Mouse (Mus musculus) heart, adult 18-20 months (tissue): ENCODE results near the gene Oasl1. TPM values are rescaled to one million over a fixed set of nuclear protein-coding genes. Genes with fewer than 3 reads are reported as not detected.

Source experiments
- DNase-seq, 2 experiments: peaks; one replicate each; pipeline ENCODE4 v3.0.0; 2021 to 2022; ENCODE audit warnings: mixed read lengths in 1 of 2
- total RNA-seq, 2 experiments: library from RNA; stranded (reverse); gene quantifications; 2 replicates each; pipeline ENCODE4 v1.2.3; 2021

Gene Oasl1
- total RNA-seq, 2 experiments from 2014 or later: 0.39 to 0.82 TPM

DNA sequence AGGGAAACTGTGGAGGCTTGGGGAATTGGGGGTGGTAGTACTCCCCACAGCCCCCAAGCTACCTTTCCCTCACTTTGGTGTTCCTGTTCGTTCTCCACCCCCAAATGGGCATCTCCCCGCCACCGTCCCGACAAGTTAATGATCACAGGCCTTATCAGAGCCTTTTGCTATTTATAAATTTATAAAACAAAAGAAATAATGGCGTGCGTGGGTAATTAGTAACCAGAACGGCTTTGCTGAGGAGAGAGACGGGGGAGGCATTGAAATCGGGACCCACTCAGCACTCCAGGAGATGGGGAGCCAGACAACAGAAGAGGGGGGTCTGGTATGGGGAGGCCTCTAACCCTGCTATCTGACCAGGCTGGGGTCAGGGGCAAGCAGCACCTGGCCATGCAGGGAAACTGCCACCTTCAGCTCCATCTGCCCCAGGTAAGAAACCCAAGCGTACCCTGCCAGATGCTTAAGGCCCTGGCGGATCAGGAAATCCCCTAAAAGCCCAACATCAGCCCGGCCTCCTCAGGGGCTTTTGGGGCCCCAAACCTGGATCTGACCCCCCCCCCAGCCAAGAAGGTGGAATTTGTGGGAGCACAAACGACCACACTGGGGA is 46.7 kb downstream of the Oasl1 start:
- DNase-seq: no peak

DNA sequence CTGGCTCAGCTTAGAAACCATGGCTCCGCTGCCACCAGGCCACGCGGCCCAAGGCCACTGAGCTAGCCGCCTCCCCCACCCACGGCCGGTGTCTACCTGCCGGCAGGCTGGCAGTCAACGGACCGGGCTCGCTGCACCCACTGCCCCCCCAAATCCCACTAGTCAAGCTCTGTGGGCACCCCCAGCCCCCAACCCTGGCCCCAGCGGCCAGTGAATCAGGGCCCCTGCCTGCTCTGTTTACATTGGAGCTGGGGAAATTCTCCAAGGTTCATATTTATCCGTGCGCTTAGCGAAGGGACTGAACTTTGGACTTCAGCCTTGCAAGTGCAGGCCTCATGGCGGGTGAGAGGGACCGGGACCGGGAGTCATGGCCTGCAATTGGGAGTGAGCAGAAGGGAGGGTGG is 47.8 kb downstream of the Oasl1 start, which contains the start of gene Hnf1a:
Gene Hnf1a (minus strand): TSS at position 271 of the 404 bp plus-strand sequence.
- no peak for DNase-seq

DNA sequence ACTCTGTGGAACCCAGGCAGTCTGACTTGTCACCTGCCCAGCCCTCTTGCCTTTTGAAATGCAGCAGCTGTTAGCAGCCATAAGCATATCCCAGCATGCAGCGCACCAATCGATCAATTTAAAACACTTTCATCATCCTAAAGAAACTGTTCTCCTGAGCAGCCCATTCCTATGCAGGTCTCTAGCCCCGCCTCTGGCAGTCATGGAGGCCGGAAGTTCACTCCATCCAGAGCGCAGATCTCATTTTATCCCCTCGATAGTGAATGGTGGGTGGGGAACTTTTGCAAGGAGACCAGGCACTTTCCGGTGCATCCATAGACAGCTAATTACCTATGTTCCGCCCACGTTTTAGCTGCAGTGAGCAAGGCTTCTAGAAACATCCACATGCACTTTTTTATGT is 49.2 kb downstream of the Oasl1 start:
- no peak for DNase-seq

DNA sequence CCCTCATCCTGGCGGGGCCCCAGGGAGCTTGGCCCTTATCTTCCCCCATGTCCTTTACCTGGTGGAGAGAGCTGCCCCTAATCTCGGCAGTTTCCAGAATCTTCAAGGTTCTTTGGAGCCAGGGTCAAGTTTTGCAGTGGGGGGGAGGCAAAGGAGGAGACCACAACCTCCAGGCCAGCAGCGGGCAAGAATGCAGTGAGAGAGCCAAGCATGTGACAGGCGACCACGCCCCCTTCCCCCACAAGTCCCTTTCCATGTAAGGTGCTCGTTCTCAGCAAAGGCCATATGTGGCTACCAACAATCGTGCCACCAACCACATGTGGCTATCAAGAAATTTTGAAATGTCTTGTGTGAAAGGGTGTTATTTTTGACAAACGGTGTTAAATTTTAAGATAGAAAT is 50.1 kb downstream of the Oasl1 start:
- no peak for DNase-seq

DNA sequence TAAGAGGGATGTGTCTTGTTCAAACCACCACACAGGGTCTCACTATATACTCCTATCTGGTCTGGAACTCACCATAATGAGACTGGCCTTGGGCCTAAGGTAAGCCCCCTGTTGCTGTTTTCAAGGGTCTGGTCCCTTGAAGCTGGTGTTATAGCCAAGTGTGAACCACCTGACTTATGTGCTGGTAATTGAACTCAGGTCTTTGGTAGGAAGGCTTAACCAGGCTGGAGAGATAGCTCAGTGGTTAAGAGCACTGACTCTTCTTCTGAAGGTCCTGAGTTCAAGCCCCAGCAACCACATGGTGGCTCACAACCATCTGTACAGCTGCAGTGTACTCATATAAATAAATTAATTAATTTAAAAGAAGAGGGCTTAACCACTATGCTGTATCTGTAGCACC is 53.9 kb downstream of the Oasl1 start:
- no peak for DNase-seq

DNA sequence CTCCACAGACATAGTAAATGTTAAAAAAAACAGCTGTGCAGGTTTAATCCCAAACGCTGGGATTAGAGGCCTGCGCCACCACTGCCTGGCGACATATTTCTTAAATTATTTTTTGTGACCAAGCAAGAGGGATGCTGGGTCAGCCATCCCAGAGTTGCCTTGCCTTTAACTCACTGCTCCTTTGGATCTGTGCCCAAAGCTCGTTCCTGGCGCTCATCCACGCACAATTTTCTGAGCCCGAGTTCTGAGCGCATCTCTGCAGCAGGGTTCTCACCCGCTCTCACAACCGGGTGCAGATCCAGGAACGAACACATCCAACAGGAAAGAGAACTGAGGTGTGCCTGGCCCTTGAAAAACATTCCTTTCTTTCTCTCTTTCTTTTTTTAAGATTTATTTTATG is 55.4 kb downstream of the Oasl1 start:
- DNase-seq: peak in 1 of 2 experiments; percentile 12

DNA sequence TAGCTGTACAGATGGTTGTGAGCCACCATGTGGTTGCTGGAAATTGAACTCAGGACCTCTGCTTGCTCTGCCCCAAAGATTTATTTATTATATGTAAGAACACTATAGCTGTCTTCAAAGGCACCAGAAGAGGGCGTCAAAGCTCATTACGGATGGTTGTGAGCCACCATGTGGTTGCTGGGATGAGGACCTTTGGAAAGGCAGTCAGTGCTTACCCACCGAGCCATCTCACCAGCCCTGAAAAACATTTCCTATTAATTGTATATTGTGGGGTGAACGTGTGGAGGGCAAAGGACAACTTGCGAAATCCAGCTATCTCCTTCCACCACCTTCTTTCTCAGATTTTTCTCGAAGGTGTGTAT is 55.8 kb downstream of the Oasl1 start:
- DNase-seq: no peak

DNA sequence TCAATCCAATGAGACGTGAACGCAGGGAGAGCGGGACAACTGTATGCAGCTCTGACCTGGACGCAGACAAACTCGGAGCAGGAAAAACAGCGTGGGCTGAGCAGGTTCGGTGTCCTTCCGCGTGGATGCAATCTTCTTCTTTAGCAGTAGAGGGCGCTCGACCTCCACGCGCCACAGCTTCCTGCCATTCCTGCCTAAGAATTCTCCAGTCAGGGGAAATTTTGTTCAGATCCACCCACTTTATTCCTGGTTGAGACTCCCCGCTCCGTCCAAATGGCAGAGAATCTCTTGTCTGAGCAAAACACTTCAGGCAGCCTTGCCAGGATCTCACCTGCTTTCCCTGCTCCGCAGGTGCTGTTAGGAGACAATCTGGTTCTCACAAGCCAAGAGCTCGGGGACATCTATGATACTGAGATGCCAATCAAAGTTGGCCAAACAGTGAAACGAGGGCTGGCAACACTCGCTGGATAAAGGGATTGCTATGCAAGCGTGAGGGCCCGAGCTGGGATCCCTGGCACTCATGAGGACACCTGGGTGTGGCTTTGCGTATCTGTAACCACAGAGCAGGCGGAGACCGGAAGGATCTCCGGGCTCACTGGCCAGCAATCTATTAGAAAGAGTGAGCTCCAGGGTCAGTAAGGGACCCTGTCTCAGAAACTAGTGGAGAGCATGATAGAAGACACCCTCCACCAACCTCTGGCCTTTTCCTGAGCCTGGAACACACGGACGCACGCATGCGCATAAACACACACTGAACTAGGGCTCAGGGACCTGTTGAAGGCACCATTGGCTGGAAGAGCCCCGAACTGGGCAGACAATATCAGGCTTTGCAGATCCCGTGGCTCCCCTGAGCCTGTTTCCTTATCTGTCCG is 56.4 kb downstream of the Oasl1 start:
- DNase-seq: peak; percentile 79 to 85

DNA sequence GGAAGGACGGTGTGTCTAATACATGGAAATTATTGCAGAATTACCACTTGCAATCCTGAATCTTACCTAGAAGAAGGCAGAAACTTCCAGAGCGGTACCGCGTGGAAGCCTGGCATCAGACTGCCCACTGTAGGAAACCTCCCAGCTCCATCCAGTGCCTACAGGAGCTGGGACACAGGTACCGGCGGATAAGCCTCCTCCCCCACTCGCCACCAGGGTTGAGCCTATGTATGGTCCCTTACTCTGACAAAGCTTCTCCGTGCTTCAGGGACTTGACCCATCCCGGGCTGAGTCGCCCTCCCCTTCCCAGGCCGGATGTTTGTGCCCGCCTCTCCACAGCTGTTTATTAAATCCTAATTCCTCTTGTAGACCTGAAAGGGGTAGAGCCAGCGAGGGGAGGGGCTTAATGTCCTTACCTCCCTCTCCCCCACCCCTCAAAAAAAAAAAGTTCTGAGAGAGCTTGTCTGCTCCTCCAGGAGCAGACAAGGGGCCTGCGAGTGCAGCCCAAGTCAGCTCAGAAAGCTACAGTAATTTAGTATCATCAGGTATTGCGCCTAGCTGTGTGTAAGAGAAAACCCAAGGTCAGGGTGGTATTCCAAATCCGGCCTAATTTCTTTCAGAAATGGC is 57.2 kb downstream of the Oasl1 start:
- peak in 1 of 2 experiments; percentile 23 for DNase-seq

DNA sequence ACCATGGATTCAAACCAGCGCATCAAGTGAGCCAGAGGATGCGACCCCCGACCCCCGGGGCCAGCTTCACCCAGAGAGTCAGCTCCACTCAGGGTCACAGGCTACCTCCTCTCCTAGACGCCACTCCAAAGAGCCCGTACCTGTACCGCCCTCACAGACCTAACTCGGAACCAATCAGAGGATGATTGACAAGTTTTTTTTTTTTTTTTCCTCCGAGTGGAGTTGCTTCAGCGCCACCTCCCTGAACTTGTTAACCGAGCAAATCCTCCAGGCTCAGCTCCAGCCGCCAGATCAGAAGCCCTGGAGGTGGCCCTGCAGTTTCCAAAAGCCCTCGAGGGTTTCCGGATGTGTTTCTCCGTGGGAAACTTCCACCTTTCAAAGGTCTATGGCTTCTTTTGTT is 59.0 kb downstream of the Oasl1 start:
- DNase-seq: no peak

DNA sequence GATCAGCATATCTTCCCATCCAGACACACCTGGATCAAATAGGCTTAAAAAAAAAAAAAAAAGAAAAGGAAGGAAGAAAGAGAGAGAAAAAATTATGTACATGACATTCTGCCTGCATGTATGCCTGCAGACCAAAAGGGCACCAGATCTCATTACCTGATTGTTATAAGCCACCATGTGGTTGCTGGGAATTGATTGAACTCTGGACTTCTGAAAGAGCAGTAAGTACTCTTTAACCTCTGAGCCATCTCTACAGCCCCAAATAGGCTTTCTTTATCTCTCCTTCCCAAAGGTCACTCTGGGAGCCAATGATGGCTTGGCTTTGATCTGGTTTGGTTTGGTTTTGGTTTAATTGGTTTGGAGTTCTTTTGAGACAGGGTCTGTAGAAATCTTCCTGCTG is 62.0 kb downstream of the Oasl1 start:
- no peak for DNase-seq

Other genes starting within 250 kb of the Oasl1 start
- gene Gltp, start 232.3 kb upstream of the Oasl1 start, total RNA-seq: 10 to 100 TPM; 16.9 to 20.0 TPM
- gene Tchp, start 215.5 kb upstream of the Oasl1 start, total RNA-seq: 1 to 10 TPM; 4.1 to 4.6 TPM
- 10 to 100 TPM; 30.6 to 35.8 TPM for gene Ankrd13a, start 148.6 kb upstream of the Oasl1 start, total RNA-seq
- gene Git2, start 147.7 kb upstream of the Oasl1 start, total RNA-seq: 10 to 100 TPM; 20.7 to 26.7 TPM
- gene 1500011B03Rik, start 99.8 kb upstream of the Oasl1 start, total RNA-seq: 1 to 10 TPM; 4.0 to 4.5 TPM
- not detected for gene 4930519G04Rik, start 69.6 kb upstream of the Oasl1 start, total RNA-seq
- gene Gm9936, start 64.6 kb upstream of the Oasl1 start, total RNA-seq: not detected
- 1 to 10 TPM; 5.0 TPM for gene Oasl2, start 26.3 kb upstream of the Oasl1 start, total RNA-seq
- 10 to 100 TPM; 25.3 to 28.0 TPM for gene 2210016L21Rik, start 18.9 kb downstream of the Oasl1 start, total RNA-seq
- gene Hnf1a, start 47.9 kb downstream of the Oasl1 start, total RNA-seq: not detected
- 10 to 100 TPM; 30.1 to 32.2 TPM for gene Sppl3, start 87.9 kb downstream of the Oasl1 start, total RNA-seq
- gene Gm10401, start 175.1 kb downstream of the Oasl1 start, total RNA-seq: not detected
- gene Acads, start 196.1 kb downstream of the Oasl1 start, total RNA-seq: 100 to 1,000 TPM; 230 to 252 TPM
- 10 to 100 TPM; 19.3 to 20.2 TPM for gene Unc119b, start 211.7 kb downstream of the Oasl1 start, total RNA-seq
- gene Mlec, start 234.9 kb downstream of the Oasl1 start, total RNA-seq: 10 to 100 TPM; 81.5 to 82.4 TPM